Mouse (Mus musculus) neutrophil, adult 5-6 weeks (primary cell): Measurements from ENCODE around the gene Gypa. TPM values are rescaled to one million over a fixed set of nuclear protein-coding genes. Genes with fewer than 3 reads are reported as not detected.

Experiments used
- ATAC-seq: fragments of 151-379, 151-347 bp; 2 replicates; pipeline ENCODE4 v1.8.0; 2017; ENCODE audit warnings: mild to moderate bottlenecking, moderate TSS enrichment; ENCODE audit not compliant: insufficient number of reproducible peaks, poor library complexity, low FRiP score, severe bottlenecking; ENCODE audit errors: extremely low read depth
- total RNA-seq: library from RNA; stranded (forward); fragments of 200-1000 nt; gene quantifications from 2 replicates; pipeline ENCODE4 v1.2.3, GENCODE M21; 2017

The Gypa gene
- total RNA-seq: 3.1 and 7.2 TPM in 2 replicates

DNA sequence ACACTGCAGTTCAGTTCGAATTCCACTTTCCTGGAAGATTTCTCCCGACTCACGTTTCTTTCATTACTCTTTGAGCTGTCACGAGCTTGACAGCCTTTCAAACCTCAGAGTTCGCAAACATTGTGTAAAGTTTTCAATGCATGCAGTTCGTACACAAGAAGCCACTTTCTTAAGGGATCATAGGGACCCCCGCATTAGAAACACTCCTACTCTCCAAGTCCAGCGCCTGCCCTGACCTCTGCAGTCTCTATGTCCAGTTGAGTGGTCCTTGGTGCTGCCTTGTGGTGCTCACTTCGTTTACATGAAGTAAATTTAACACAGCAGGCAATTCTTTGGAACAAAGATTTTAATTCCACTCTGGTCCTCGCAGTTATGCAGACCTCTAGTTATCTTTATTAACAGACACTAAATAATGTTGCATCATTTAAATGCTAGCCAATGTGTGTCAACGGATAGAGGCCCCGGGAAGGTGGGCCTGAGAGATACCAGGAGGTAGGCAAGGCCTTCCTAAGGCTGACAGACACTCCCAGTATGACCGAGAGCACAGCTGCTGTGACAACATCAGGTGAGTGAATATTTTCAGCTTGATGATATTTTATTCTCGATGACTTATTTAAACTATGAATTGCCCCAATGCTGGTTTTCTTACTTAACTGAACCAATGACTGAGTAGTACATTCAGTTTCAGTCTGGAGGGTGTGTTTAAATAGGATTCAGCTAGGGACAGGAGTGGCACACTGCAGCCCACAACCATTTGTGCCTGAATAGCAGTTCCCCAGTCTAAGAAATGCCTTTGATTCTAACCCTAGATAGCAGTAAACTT lies at the start of gene Gypa:
Gene Gypa (plus strand): TSS at position 259 of the 823 bp plus-strand sequence.
- ATAC-seq: no peak

- no peak for ATAC-seq
Observed at GRCm38 (mm10) chr8:80444534-80445072, 49.0 kb upstream of the Gypa start.

DNA sequence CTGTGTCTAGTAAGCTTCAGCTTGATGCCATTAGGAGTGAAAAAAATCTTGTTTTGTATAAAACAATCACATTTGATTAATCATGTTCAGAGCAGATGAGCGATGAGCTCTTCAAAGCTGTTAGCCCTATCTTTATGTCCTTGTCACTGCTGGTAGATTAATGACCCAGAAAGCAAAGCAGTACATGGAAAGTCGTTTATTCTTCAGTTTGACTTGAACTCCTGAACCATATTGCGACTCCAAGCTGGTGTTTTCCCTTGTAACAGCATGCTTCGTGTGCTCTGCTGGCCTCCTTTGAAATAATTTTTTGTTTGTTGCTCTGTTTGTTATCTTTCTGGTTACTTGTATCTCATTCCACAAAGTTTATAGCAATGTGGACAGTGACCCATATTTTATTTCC lies 46.4 kb upstream of the Gypa start:
- ATAC-seq: no peak

GRCm38 (mm10) chr8:80451938-80452690 lies 41.5 kb upstream of the Gypa start:
- ATAC-seq: no peak

GRCm38 (mm10) chr8:80463450-80463917 lies 30.1 kb upstream of the Gypa start:
- no peak for ATAC-seq

GRCm38 (mm10) chr8:80474971-80475370 lies 18.6 kb upstream of the Gypa start:
- ATAC-seq: no peak

GRCm38 (mm10) chr8:80478156-80478555 lies 15.4 kb upstream of the Gypa start:
- no peak for ATAC-seq

DNA sequence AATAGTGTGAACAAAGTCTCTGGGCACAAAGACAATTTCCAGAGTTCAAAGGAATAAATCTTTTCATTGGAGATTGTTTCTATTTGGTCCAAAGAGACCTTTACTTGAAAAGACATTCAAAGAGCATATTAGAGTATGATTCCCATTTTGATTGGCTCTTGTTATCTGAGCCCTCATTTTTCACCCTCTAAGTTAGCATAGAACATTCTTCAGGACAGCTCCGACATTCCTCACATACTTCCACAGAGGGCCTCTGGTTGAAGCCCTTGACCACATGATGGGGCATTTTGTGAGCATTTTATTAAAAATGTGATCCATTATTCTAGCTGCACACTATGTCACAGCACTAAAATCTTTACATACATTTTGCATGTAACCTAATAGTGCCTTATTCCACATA lies 14.5 kb upstream of the Gypa start:
- no peak for ATAC-seq

DNA sequence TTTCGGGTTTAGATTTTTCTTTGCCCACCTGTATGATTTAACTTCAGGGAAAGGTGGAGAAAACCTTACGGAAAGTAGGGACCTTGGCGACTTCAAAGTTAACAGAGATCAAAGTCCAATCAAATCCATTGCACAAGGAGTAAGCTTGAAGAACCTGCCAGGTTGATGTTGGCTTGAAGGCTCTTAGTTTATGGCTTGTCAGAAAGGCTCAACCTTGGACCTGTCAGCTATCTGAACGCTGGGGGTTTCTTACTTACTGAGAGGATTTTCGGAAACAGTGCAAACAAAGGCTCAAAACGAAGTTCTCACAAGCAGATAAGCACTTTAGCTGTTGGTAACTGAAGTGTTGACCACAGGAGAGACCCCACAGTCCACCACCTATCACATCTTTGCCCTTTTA lies 11.4 kb upstream of the Gypa start:
- no peak for ATAC-seq

GRCm38 (mm10) chr8:80482822-80483774 lies 10.5 kb upstream of the Gypa start:
- peak; percentile 44; the same call in 1 of the 2 replicates for ATAC-seq

DNA sequence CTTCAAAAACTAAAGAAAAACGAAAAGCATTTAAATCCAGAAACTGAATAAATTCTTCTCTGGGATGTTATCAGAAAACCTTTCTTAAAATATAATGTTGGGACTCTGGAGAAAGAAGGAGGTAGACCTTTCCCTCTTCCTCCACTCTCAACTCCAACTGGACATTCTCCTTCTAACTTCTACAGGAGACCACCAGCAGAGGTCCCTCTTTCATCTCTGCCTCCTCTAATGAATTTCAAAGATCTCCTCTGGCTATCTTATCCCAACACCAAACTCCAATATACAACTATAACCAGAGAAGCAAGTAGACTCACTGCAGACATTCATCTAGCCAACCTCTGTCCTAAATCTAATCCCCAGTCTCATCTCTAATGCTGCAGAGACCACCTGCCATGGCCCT lies 2.0 kb upstream of the Gypa start:
- ATAC-seq: no peak

GRCm38 (mm10) chr8:80492987-80493441 lies 567 bp upstream of the Gypa start:
- ATAC-seq: peak; percentile 62; the same call in 1 of the 2 replicates

GRCm38 (mm10) chr8:80494346-80494660 lies 722 bp downstream of the Gypa start:
- no peak for ATAC-seq

DNA sequence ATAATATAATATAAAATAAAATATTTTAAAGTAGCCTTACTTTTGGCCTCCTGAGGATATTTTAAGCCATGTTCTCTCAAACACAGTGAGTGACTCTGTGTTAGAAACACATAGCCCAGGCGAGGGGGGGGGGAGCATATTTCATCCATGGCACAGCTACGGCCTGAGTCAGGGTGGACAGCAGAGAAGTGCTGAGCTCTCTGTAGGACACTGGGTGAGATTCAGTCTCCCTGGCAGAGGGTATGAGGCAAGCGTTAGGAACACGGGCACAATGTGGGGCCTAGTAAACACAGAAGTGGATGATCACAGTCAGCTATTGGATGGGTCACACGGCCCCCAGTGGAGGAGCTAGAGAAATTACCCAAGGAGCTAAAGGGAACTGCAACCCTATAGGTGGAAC lies 1.2 kb downstream of the Gypa start:
- ATAC-seq: no peak

GRCm38 (mm10) chr8:80495527-80495926 lies 1.9 kb downstream of the Gypa start:
- ATAC-seq: no peak

GRCm38 (mm10) chr8:80497323-80497722 lies 3.7 kb downstream of the Gypa start:
- no peak for ATAC-seq

- ATAC-seq: no peak
Observed at GRCm38 (mm10) chr8:80500244-80500643, 6.7 kb downstream of the Gypa start.

DNA sequence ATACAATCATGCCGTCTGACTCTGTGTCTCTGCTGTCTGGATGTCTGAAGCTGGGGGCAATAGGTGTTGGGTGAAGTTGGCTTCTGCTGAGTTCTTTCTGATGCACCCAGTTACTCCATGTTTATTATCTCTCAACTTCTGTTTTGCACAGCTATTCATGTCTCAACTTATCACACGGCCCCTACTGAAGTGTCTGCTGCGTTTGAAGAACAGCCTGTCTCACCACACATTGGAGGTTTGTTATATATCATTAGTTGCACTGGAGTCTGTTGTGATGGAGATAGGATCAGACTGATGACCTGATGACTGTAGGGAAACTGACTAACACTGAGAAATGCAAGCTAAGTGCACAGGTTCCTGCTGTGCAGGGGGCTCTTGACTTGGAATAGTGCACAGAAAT lies 7.2 kb downstream of the Gypa start:
- no peak for ATAC-seq

DNA sequence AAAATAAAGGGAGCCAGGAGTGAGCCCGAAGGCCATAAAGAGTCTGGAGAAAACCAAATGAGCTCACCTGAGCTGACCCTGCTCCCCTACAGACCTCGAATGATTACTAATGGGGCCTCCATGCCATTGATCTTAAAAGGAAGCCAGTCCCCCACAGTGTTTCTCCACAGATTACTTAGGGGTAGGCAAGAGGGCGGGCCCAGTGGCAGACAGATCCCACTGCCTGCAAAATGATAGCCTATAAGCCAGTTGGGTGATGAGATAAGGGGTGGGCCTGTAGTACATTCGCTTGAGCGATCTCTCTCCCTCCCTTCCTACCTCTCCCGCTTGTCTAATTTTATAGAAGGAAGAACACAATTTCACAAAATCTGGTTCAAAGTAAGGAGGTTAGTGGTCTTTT lies 7.7 kb downstream of the Gypa start:
- no peak for ATAC-seq
